Mouse (Mus musculus) kidney, adult 8-10 months (tissue): ENCODE measurements at regions not wholly inside any gene's neighbourhood (a gene's known extent, or its start where the extent isn't known, plus 50 kb on each side); places are given as distances from the start of the nearest gene placed in this dataset.

Experiments used
- DNase-seq, 2 experiments: peaks; one replicate each; pipeline ENCODE4 v3.0.0; 2022

GRCm38 (mm10) chr14:99366281-99366987 lies 67.9 kb downstream of the Klf5 start:
- peak in 1 of 2 experiments; percentile 2 for DNase-seq

DNA sequence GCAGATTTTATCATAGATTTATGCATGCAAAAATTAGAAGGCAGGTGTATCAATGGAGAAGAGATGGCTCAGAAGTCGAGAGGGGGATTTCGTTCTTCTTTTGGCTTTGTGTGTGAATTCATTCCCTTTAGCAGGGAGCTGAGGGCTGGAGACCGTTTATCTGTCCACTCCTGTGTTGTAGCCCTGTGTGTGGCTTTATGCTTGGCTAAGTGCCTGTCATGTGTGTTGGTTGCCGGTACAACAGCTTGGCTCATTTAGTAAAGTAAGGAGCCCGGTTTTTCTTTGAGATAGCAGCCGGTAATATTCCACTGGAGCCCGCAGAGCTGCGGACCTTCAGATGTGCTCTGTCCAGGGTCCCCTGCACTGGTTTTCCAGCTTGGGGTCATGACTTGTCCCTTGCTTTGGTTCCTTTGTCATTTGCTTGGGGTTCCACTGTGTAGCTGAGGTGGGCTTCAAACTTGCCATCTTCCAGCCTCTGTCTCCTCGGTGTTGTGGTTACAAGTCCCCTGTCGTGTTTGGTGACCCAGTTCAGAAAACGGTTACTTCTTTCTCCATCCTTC lies 68.6 kb downstream of the Klf5 start:
- DNase-seq, result peak in 1 of 2 experiments; percentile 10

GRCm38 (mm10) chr14:99369366-99369765 lies 70.9 kb downstream of the Klf5 start:
- no peak for DNase-seq

DNA sequence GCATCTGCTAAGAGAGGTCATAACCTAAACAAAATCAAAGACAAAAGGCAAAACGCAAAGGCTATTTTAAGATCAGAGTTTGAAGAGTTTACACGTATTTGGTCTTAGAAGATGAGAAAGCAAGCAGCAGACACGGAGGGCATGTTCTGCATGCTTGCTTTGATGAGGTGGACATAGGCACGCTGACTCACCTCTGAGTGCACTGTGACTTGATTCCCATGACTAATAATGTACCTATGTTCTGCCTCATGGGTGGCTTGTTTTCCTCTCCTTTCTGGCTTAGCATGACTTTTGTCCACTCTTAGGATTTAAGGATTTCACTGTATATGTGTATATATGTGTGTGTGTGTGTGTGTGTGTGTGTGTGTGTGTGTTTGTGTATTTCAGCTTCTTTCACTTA lies 75.2 kb downstream of the Klf5 start:
- DNase-seq, result no peak

DNA sequence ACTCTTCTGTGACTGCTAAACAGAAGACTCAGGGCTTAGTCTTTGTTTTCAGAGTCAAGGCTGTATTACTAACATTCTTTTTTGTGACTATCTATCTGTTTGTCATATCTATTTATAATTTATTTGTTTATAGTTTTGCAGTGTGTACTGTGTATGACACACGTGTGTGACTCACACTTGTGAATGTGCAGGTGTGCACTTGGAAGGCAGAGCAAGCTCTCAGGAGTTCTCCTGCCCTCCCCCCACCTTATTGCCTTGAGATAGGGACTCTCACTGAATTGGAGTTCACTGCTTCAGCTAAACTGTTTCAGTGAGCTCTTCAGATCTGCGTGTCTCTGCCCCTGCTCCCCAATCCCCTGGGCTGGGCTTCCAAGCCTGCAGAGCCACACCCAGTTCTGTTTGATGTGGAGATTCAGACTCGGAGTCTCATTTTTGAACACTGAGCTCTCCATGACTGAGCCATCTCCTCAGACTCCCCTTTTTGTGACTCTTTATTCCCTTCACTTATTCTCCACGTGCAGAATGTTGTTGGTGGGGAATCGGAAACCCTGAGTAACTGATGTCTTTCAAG lies 76.6 kb downstream of the Klf5 start:
- no peak for DNase-seq

DNA sequence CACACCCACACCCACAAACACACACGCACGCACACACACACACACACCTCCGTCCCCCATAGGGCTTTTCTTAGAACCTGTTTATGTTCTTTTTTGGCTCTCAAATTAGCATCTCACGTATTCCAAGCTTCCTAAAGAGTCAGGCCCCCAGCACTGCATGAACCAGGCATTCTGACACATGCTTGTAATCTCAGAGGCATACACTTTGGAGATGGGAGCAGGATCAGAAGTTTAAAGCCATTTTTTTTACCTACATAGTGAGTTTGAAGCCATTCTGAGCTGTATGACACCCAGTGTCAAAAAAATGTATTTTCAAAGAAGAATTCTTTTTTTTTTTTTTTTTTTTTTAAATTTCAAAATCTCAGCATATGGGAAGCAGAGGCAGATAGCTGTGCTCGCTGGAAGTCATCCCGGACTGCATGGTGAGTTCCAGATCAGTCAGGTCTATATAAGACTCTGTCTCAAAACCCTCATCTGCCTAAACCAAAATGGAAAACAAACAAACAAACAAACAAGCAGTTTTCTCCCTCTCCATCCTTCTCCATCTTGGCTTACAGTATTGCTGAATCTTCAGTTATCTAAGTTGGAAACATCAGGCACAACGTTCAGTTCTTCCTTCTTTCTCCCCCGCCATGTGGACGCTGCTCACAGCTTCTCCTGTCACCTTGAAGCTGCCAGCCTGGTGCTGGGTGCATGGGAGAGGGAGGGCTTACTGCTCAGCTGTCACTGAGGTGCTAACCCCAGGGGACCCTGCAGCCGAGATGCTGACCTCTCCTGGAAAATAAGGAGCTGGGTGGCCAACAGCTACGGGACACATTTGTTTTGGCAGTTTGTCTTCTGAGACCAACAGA lies 78.4 kb downstream of the Klf5 start:
- DNase-seq, result no peak

DNA sequence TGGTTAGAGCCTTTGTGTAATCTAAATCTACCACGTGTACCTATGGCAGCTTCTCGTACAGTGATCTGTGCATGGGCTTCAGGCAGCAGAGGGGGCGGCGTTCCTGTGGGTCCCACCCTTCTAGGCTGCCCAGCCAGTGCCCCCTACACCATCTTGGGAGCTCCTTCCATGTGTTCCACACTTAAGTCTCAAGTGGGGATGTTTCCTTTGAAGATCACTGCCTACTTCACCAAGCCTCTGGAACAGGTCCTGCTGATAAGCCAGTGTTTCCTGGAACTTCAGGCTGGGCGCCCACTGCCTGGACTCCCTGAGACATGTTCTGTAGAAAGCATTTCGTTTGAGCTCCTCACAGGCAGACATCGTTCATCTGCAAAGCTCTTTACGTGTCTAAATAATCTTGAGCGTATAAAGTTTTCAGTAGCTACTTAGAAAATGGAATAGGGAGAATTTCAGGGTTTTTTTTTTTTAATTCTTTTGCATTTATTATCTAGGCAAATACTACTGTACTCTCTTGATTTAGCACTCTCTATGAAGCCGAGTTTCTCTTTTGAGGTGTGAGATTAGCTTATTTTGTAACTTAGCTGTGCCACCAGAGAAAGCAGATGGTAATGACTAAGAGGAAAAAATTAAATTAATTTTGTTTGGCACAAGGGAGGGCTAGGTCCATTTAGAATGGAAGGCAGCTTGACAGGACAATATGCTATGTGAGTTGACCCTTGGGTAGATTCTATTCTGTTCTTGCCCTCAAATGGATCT lies 82.9 kb downstream of the Klf5 start:
- no peak for DNase-seq

DNA sequence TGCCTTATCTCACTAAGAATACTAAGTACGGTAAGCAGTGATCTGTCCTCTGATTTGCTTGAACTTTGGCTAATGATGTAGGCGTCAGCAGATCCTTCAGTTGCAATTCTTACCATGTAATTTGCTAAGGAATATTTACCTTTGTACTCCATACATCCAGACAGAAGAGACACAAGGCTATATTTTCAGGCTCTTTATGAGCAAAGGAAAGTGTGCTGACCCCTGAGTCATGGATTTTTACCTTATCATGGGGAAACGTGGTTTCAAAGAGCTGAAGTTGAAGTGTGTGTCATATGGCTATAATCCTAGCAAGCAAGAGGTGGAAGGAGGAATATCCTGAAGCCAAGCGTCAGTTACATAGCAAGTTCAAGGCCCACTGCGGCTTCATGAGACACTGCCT lies 83.6 kb downstream of the Klf5 start:
- no peak for DNase-seq

DNA sequence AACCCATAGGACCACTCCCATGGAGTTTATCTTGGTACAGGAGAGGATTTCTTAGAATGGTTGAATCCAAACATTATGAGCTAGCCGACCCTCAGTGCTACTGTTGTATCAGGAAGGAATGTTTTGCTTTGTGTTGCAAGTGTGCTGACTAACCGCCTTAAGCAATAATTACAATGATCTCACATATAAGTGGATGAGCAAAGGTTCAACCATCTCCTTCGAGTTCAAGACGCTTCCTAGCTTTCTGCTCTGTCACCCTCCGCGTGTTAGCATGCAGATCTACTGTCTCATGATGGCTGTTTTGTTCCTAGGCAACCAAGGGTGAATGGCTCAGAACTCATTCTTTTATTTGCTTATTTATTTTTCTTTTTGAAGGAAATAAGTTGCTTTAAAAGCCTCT lies 84.7 kb downstream of the Klf5 start:
- DNase-seq, result no peak

GRCm38 (mm10) chr14:99387581-99387980 lies 89.1 kb downstream of the Klf5 start:
- no peak for DNase-seq

DNA sequence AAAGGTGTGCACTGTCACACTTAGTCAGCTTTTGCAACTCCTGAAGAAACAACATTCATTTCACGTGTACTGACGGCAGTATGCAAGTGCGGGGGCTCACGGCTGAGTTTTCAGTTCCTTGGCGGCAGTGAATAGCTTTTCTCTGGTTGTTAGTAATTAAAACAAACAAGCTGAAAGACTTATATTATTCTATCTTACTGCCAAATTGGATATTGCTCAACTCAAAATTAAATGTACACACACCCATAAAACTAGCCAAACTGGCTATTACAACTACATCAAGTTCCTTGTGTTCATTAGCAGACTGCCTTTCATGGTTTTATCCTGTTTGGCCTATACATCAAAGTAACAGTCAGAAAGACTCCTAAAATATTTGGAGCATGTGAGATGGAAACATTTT lies 90.8 kb downstream of the Klf5 start:
- DNase-seq, result no peak

DNA sequence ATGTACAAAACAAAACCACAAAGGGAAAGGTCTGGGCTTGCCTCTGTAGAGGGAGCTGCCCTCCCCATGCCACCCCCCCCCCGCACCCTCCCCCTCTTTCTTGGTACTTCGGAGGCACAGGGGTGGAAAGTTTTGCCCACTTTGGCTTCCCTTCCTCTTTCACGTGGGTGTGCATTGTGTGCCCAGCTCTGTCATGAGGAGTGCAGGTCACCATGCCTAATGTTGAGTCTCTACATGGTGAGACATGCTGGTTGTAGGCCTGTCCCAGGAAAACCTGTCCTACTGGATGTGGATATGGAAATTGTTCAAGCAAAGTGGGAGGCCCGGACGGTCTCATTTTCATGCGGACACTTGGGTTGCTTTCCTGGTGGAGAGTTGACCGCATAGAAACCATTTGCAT lies 93.2 kb downstream of the Klf5 start:
- no peak for DNase-seq

- no peak for DNase-seq
Observed at GRCm38 (mm10) chr14:99392813-99393212, 94.3 kb downstream of the Klf5 start.

- peak; percentile 71 to 74 for DNase-seq
Observed at GRCm38 (mm10) chr14:99393611-99394010, 95.1 kb downstream of the Klf5 start.

GRCm38 (mm10) chr14:99403155-99403726 lies 104.8 kb downstream of the Klf5 start:
- no peak for DNase-seq

- DNase-seq, result no peak
Observed at GRCm38 (mm10) chr14:99405228-99405627, 106.7 kb downstream of the Klf5 start.

DNA sequence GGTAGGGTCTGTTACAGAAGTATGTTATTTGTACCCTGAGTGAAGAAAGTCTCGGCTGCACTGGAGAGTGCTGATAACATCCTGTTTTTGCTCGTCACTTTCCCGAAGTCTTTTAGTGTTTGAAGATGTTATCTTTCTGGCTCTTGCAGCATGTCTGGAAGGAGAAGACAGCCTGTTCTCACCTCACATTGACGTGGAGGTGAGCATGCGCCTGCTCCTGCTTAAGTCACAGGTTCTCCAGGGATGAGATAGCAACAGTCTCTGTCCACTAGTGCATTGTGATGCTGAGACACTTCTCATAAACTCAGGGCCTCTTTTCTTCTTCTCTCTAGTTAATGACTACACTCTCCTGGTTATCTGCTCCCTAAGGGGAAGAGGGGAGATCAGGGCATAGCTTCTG lies 113.3 kb downstream of the Klf5 start:
- no peak for DNase-seq

DNA sequence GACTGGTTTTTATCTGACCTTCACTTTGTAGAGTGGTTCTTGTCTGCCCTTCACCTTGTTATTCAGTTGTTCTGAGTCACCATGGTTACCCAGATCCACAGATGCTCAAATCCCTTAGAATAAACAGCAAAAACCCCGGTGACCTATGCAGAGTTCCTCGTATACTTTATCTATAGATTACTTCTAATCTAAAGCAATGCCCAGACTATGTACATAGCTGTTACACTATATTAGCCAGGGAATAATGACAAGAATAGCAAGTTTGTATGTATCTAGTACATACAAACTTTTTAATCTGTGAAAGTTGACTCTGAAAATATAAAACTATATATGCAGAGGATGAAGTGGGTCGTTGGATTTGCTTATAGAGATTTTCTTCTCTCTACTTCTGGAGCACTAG lies 117.7 kb downstream of the Klf5 start:
- no peak for DNase-seq

GRCm38 (mm10) chr14:99418970-99419369 lies 120.5 kb downstream of the Klf5 start:
- no peak for DNase-seq

GRCm38 (mm10) chr14:99423334-99423733 lies 124.8 kb downstream of the Klf5 start:
- no peak for DNase-seq

- no peak for DNase-seq
Observed at GRCm38 (mm10) chr14:99427049-99427448, 128.6 kb downstream of the Klf5 start.

- no peak for DNase-seq
Observed at GRCm38 (mm10) chr14:99430323-99430722, 131.8 kb downstream of the Klf5 start.

DNA sequence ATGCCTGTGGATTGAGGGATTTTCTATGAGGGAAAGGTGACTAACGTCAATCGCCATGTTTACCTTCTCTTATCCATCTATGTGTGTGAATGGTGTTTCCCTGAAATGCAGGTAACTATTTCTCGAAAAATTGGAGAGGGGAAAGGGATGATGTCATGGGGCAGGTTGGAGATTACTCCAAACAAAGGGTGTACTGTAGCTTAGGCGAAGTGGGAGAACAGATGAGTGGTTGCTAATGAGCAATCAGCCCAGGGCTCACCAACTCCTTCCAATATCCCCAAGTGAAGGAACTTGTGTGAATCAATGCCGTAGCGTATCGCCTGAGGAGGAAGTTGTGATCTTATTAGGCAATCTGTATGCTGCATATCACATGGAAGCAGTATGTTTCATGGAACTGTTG lies 133.2 kb downstream of the Klf5 start:
- DNase-seq, result no peak
